Mouse (Mus musculus) natural killer cell, adult 2 months (primary cell): Measurements from ENCODE around the gene Eomes.

Source experiments
- DNase-seq, 2 experiments: peaks; one replicate each; pipeline ENCODE4 v3.0.0; 2022; ENCODE audit warnings: low spot score in 2 of 2

The Eomes gene

DNA sequence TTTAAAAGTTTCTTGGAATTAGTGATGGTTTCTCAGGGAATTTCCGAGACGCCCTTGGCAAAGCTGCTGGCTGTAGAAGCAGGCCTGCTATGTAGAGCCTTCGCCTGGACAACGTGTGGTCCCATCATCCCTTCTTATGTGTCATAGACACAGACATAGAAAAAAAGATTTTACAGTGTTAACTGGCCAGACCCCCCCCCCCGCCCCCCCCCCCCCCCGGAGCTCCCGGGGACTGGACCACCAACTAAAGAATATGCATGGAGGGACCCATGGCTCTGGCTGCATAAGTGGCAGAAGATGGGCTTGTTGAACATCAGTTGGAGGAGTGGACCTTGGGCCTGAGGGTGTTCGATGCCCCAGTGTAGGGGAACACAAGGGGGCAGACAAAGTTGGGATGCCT lies 39.6 kb downstream of the Eomes start:
- no peak for DNase-seq

DNA sequence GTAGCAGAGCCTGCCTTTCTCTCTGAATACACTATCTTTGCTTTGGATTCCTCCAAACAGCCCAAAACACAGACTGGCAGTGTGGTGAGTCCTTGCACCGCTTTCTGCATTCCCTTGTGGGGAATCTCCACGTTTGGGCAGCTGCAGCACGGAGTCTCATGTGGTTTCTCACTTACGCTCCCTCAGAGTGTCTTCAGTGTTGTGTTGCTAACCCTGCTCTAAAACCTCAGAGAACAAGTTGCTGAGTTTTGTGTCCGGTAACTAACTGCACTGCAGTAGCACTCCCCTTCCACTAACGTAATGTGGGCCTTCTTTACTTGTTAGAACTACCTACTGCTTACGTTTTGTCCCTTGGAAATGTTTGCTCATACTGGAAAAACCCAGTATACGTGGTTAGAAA lies 41.1 kb downstream of the Eomes start:
- DNase-seq = peak; percentile 39 to 69

DNA sequence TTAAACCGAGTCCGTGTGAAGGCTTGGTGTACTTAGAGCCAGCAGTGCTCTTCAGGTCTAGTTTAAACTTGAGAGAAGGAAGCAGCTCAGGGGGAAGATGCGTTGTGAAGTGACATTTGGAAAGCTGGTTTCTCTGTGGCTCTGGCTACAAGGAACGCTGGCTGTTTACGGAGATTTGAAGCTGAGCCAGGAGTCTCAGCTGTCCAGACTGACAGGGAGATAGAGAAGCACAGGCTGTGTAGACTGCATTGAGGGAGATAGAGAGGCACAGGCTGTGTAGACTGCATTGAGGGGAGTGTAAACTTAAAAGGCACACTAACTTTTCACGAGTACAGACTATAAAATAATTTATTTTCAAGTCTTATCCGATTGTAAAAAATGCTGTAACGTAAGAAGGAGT lies 42.0 kb downstream of the Eomes start:
- no peak for DNase-seq

DNA sequence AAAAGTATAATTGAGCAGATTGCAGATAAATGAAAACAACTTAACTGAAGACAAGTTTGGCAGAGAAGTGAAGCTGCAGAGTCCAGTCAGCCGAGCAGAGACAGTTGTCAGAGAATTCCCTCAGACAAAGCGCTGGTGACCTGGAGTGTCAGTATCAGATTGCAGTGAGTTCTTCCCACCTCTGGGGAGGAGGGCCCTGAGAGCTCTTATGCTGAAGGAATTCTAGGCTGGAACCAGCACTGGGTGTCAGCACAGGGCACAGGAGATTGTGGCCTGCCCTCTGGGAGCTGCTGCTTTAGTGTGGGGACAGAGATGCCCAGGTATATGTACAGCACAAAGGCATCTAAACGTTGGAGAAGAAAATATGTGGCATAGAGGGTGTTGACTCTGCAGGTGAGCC lies 42.8 kb downstream of the Eomes start:
- no peak for DNase-seq

DNA sequence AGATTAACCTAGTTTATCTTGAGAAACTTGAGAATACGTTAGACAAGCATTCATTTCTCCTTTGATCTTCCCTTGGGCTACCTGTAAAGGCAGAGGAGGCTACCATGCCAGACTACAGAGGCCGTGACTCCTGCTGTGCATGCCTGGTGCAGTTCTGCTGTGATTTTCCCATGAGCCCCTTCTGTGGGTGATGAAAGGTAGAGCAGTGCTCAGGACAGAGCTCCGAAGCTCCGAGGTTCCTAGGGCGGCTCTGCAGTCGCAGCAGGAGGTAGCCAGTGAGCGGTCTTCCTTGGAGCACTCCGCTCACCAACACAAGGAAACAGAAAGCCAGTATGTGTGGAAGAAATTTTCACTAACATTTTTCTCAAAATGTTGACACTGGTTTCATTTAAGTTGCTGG lies 43.6 kb downstream of the Eomes start:
- no peak for DNase-seq

DNA sequence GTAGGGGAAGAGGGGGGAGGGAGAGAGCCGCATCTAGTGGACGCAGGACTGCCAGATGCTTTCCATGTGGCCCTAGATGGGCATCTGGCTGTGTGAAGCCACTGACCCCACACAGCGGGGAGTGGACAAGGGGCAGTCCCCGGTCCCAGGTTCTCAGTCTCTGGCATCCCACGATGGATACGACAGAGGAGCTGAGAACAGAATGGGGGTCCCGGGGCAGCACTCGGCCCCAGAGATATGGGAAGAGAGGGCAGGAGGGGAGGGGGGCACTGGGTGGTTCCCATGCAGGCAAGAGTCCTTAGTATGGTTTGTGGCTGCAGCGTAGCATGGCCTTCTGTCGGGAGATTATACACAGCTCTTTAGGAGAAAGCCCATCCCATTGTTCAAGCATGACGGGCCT lies 45.7 kb downstream of the Eomes start:
- DNase-seq = no peak

DNA sequence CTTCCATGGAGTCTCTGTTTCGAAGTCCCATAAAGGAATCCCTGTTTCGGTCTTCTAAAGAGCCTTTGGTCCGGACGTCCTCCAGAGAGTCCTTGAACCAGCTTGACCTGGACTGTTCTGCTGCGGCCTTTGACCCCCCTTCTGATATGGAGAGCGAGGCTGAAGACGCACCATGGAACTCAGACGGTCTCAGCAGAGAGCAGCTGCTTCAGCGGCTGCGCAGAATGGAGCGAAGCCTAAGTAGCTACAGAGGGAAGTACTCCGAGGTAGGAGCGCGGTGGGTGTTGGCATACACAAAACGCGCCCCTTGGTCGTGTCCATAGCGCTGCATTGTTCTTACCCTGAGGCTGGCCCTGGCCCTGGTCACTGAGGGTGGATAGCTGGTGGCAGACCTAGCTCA lies 49.0 kb downstream of the Eomes start:
- no peak for DNase-seq

DNA sequence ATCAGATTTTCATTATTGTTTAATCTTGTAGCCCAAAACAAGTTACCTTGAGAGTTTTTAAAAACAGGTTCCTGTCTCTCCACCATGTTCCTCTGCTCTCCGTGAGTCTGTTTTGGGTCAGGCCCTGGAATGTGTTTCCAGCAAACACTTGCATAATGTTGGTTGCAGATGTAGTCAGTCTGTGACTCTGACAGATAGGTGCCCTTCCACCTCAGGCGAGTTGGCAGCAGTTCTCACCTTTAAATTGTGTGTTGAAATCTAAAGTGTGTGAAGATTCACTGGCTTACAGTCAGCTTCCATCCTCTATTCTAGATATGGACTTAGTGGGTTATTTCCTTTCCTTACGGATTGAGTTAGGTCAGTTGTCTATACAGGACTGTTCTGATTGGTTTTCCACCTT lies 51.8 kb downstream of the Eomes start:
- DNase-seq = no peak

DNA sequence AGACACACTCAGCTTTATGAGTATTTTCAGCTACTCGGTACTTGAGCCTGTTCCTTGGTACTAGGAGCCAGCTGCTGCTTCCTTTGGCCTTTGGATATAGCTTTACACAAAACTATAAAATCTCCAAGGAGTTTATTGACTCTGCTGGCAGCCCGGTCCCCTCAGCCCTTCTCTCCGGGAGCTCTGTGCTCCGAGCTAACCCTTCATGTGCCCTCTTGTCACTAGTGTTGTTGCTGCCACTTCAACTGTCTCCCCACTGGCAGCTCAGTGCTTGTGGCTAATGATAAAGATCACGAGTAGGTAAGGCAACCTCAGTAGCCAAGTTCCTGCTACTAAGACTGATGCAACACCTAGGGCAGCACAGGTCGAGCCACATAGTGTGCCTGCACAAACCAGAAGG lies 52.7 kb downstream of the Eomes start:
- DNase-seq = no peak

DNA sequence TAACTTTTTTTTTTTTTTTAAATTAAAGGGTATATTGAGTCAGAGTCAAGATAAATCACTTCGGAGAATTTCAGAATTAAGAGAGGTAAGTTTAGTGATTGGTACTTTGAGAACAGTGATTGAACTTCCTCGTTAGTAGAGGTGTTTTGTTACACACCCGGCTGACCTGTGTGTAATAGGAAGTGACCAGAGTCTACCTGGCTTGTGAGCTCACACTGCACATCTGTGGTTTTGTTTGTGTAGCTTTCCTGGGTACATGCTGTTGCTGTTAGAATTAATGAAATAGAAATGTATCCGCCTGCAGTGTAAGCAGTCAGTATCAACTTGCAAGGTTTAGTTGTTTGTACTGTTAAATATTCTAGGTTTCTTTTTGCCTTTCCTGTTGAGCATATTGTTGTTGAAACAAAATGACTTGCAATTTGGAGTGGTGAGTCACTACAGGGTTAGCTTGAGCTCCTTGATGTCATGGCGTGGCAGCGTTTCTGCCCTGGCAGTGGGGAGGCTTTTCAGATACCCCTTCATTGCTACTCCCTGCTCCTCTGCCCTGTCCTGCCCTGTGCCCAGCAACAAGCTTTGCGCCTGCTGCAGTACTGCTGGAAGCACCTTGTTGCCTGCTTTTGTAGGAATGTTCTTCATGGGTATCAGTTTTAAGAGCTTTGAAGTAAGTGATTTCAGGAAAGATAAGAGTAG lies 54.6 kb downstream of the Eomes start:
- no peak for DNase-seq
